Mouse (Mus musculus) central nervous system, embryonic 18 days (tissue): ENCODE measurements around the gene Gpd1l. TPM values are rescaled to one million over a fixed set of nuclear protein-coding genes. Genes with fewer than 3 reads are reported as not detected.

Experiments used
- polyA plus RNA-seq: library from polyadenylated mRNA; depleted of rRNA; stranded (reverse); fragments of >200 nt; gene quantifications from 2 replicates; pipeline ENCODE4 v1.2.3, GENCODE M21; 2012; rRNA removed

The Gpd1l gene
- polyA plus RNA-seq, result 50.9 and 53.1 TPM in 2 replicates

GRCm38 (mm10) chr9:114933723-114934171 is at the start of gene Gpd1l:
Gene Gpd1l, minus strand, starts transcription at chr9:114933987.

GRCm38 (mm10) chr9:114982689-114983360 is 49.0 kb upstream of the Gpd1l start, which contains the start of gene Rps27rt:
Gene Rps27rt, minus strand, starts transcription at chr9:114982739.

GRCm38 (mm10) chr9:114978281-114979111 is 44.7 kb upstream of the Gpd1l start, which contains the start of gene Osbpl10:
Gene Osbpl10, plus strand, starts transcription at chr9:114978569.

Other genes starting within 250 kb of the Gpd1l start
- 85.1 and 88.4 TPM in 2 replicates for gene Dync1li1, start 245.2 kb downstream of the Gpd1l start, polyA plus RNA-seq
- gene Cmtm6, start 202.9 kb downstream of the Gpd1l start, polyA plus RNA-seq, result 14.5 and 14.8 TPM in 2 replicates
- gene Cmtm7, start 152.1 kb downstream of the Gpd1l start, polyA plus RNA-seq, result 8.6 and 10.5 TPM in 2 replicates
- 4.6 TPM in 2 replicates for gene Cmtm8, start 89.8 kb downstream of the Gpd1l start, polyA plus RNA-seq
- 8.6 and 9.1 TPM in 2 replicates for gene Osbpl10, start 44.6 kb upstream of the Gpd1l start, polyA plus RNA-seq
- 33.2 and 44.7 TPM in 2 replicates for gene Rps27rt, start 48.8 kb upstream of the Gpd1l start, polyA plus RNA-seq